7 mouse cellular contexts compared by ENCODE assay signal in genomic region chr3:108166486-108167211, GRCm38 (mm10). TPM values are rescaled to one million over a fixed set of nuclear protein-coding genes. Genes with fewer than 3 reads are reported as not detected.
DNase-seq lines count a peak whose midpoint lies in the region; ATAC-seq and TF ChIP-seq lines count a peak whose summit lies in the region.

No protein-coding gene starts in this region.

- intact Hi-C loops in gastrocnemius, postnatal 14 days (cut with DNase I; ENCODE audit: low total_unique reads), result loop anchor here (5.0 kb wide), 1 partner anchor 36 kb away; the partner anchor contains the start of gene Cyb561d1

- no peak for DNase-seq in MEL (ENCODE audit: low read depth, low spot score)
- DNase-seq in embryo, embryonic 10 days (ENCODE audit: low spot score), result peak; percentile 76
- peak; percentile 76 for DNase-seq in gastrocnemius, postnatal 14 days
- DNase-seq in kidney, adult 2 months, result peak; percentile 47
- DNase-seq in retina, postnatal 1 day, result peak; percentile 91
- no peak for DNase-seq in cerebellum, adult 18-20 months

- no peaks in the 10 kb centered on the region for H3K4me1 ChIP-seq in MEL (ENCODE audit: control insufficient read depth in 1 of 2, insufficient read depth in 2 of 2, low read length in 2 of 2)
- no peaks in the 10 kb centered on the region for H3K4me1 ChIP-seq in kidney, adult 2 months (ENCODE audit: control insufficient read depth, insufficient read depth, low read length)
- H3K4me1 ChIP-seq in lung, embryonic 15.5 days, result peaks cover 19% of the 10 kb centered on the region

- H3K4me2 ChIP-seq in lung, embryonic 15.5 days, result no peak overlapping the region

- no peak for TF ChIP-seq POLR2A in MEL (IDR thresholded peaks at IDR 0.05; ENCODE audit: control insufficient read depth in 1 of 2, insufficient read depth in 1 of 2, low read depth in 1 of 2, low read length in 2 of 2, poor library complexity in 1 of 2)
- TF ChIP-seq POLR2A in kidney, adult 2 months (IDR thresholded peaks at IDR 0.05; ENCODE audit: low read depth, low read length), result no peak

- 23% methylated on average over 9 of the region's 11 CpGs for WGBS in kidney, adult 2 months
- WGBS in lung, embryonic 15.5 days, result 25% methylated on average over 10 of the region's 11 CpGs

- ATAC-seq in lung, embryonic 15.5 days (ENCODE audit: borderline replicate concordance, extremely low read depth, low FRiP score, low TSS enrichment), result peak; percentile 66; the same call in 1 of the 2 replicates

- peak in 2 of 3 experiments; percentile 12 to 22; a peak in 2 of 6 replicates for TF ChIP-seq CTCF in MEL (IDR thresholded peaks at IDR 0.05 in 2 of 3, conservative IDR thresholded peaks at IDR 0.05 in 1 of 3; ENCODE audit: control insufficient read depth in 1 of 3, insufficient read depth in 1 of 3, low read depth in 2 of 3, low read length in 3 of 3, poor library complexity in 1 of 3, severe bottlenecking in 1 of 3)
- no peak; the same call in 1 of the 2 replicates for TF ChIP-seq CTCF in kidney, adult 2 months (conservative IDR thresholded peaks at IDR 0.05; ENCODE audit: insufficient read depth, insufficient read length, low read depth, low read length)

- no peak for TF ChIP-seq EP300 in MEL (IDR thresholded peaks at IDR 0.05; ENCODE audit: low read depth in 1 of 2, low read length in 2 of 2)

- H3K27me3 ChIP-seq in MEL (ENCODE audit: control insufficient read depth in 1 of 2, insufficient read depth in 2 of 2, low read length in 2 of 2), result peaks cover 4 to 12% of the 10 kb centered on the region in 2 experiments
- H3K27me3 ChIP-seq in kidney, adult 2 months (replicated peaks; ENCODE audit: control insufficient read depth, insufficient read depth, low read length), result no peaks in the 10 kb centered on the region
- no peaks in the 10 kb centered on the region; the same call in 1 of the 2 replicates for H3K27me3 ChIP-seq in lung, embryonic 15.5 days

- H3K36me3 ChIP-seq in MEL (ENCODE audit: control insufficient read depth in 1 of 2, insufficient read depth in 2 of 2, low read length in 2 of 2), result no peaks in the 10 kb centered on the region
- no peaks in the 10 kb centered on the region for H3K36me3 ChIP-seq in kidney, adult 2 months (ENCODE audit: control insufficient read depth, insufficient read depth, low read length)
- no peaks in the 10 kb centered on the region for H3K36me3 ChIP-seq in lung, embryonic 15.5 days

- TF ChIP-seq RAD21 in MEL (IDR thresholded peaks at IDR 0.05; ENCODE audit: low read depth, low read length), result no peak; the same call in 1 of the 2 replicates

- no peak overlapping the region for H3K9ac ChIP-seq in MEL (ENCODE audit: control insufficient read depth, low read depth, low read length, poor library complexity, severe bottlenecking)
- H3K9ac ChIP-seq in lung, embryonic 15.5 days, result no peak overlapping the region

- H3K9me3 ChIP-seq in MEL (replicated peaks; ENCODE audit: insufficient read depth, low read length), result no peaks in the 10 kb centered on the region
- no peaks in the 10 kb centered on the region for H3K9me3 ChIP-seq in lung, embryonic 15.5 days

- H3K4me3 ChIP-seq in MEL (ENCODE audit: control insufficient read depth in 1 of 2, insufficient read depth in 1 of 2, low read depth in 2 of 2, low read length in 2 of 2), result no peak overlapping the region
- no peak overlapping the region for H3K4me3 ChIP-seq in kidney, adult 2 months (ENCODE audit: insufficient read depth, low read depth, low read length)
- no peak overlapping the region for H3K4me3 ChIP-seq in lung, embryonic 15.5 days

- no peak overlapping the region for H3K27ac ChIP-seq in MEL (ENCODE audit: control insufficient read depth, low read depth, low read length)
- no peak overlapping the region for H3K27ac ChIP-seq in kidney, adult 2 months (ENCODE audit: insufficient read depth, low read depth, low read length)
- no peak overlapping the region for H3K27ac ChIP-seq in lung, embryonic 15.5 days

- no peaks in the 10 kb centered on the region for H3K79me2 ChIP-seq in MEL (ENCODE audit: control insufficient read depth, insufficient read depth, low read length, poor library complexity)

TF ChIP-seq in MEL, 35 proteins besides CTCF, POLR2A, EP300 and RAD21:
- TF ChIP-seq POLR2AphosphoS5 (IDR thresholded peaks at IDR 0.05; ENCODE audit: borderline replicate concordance, low read depth, low read length) (no peak), MYC (IDR thresholded peaks at IDR 0.05; ENCODE audit: low read depth, low read length) (no peak), MAFK (IDR thresholded peaks at IDR 0.05; ENCODE audit: borderline replicate concordance, low read depth, low read length) (no peak), MXI1 (IDR thresholded peaks at IDR 0.05; ENCODE audit: low read depth, low read length) (no peak), ZNF384 (IDR thresholded peaks at IDR 0.05; ENCODE audit: low read depth, low read length) (no peak), NELFE (IDR thresholded peaks at IDR 0.05; ENCODE audit: low read depth, low read length) (no peak), ZKSCAN1 (IDR thresholded peaks at IDR 0.05; ENCODE audit: low read depth, low read length) (no peak), ELF1 (IDR thresholded peaks at IDR 0.05; ENCODE audit: low read depth, low read length) (no peak), TBP (IDR thresholded peaks at IDR 0.05; ENCODE audit: low read depth, low read length) (no peak), MAZ (IDR thresholded peaks at IDR 0.05; ENCODE audit: low read depth, low read length) (no peak), ZMIZ1 (IDR thresholded peaks at IDR 0.05; ENCODE audit: low read depth, low read length) (no peak), MYB (IDR thresholded peaks at IDR 0.05; ENCODE audit: low read depth, low read length) (no peak), USF2 (IDR thresholded peaks at IDR 0.05; ENCODE audit: borderline replicate concordance in 1 of 2, insufficient read depth in 1 of 2, low read depth in 1 of 2, low read length in 2 of 2) (no peak), GABPA (IDR thresholded peaks at IDR 0.05; ENCODE audit: low read depth, low read length) (no peak), E2F4 (IDR thresholded peaks at IDR 0.05; ENCODE audit: borderline replicate concordance, low read depth, low read length) (no peak), HCFC1 (IDR thresholded peaks at IDR 0.05; ENCODE audit: low read depth, low read length) (no peak), TAL1 (IDR thresholded peaks at IDR 0.05; ENCODE audit: low read length) (no peak), SIN3A (IDR thresholded peaks at IDR 0.05; ENCODE audit: low read length) (no peak)

RNA-seq across cellular contexts. Expression of gene Gpr61, which starts 12.0 kb away (rescaled TPM):
- total RNA-seq in MEL (2012; rRNA removed), result 0.04 and 0.07 TPM in 2 replicates
- under 1 TPM in 1 of 2 experiments, not detected in 1; 0.07 TPM for polyA plus RNA-seq in MEL (2012; ENCODE audit: insufficient read depth in 1 of 2, insufficient read length in 2 of 2, low read depth in 1 of 2, low replicate concordance in 2 of 2, missing spikeins in 1 of 2)
- total RNA-seq in gastrocnemius, postnatal 14 days (2021), result under 1 TPM in 1 of 2 experiments, not detected in 1; 0.18 TPM
- polyA plus RNA-seq in kidney, adult 2 months (2012; rRNA removed), result not detected in 2 replicates
- polyA plus RNA-seq in lung, embryonic 15.5 days (2015; fragmentation: Nextera tagmentation; extraction: Ambion mirVana), result 0.07 TPM in 1 of 2 replicates, not detected in the other

RNA-seq across cellular contexts. Expression of gene Amigo1, which starts 19.5 kb away (rescaled TPM):
- total RNA-seq in MEL (2012; rRNA removed), result 3.7 and 4.6 TPM in 2 replicates
- 1 to 10 TPM in 1 of 2 experiments, not detected in 1; 9.5 TPM for polyA plus RNA-seq in MEL (2012; ENCODE audit: insufficient read depth in 1 of 2, insufficient read length in 2 of 2, low read depth in 1 of 2, low replicate concordance in 2 of 2, missing spikeins in 1 of 2)
- total RNA-seq in gastrocnemius, postnatal 14 days (2021), result 10 to 100 TPM; 23.9 to 31.1 TPM
- 18.4 and 25.7 TPM in 2 replicates for polyA plus RNA-seq in kidney, adult 2 months (2012; rRNA removed)
- 2.0 and 3.0 TPM in 2 replicates for polyA plus RNA-seq in lung, embryonic 15.5 days (2015; fragmentation: Nextera tagmentation; extraction: Ambion mirVana)

RNA-seq across cellular contexts. Expression of gene Gnai3, which starts 20.7 kb away (rescaled TPM):
- total RNA-seq in MEL (2012; rRNA removed), result 92.1 and 111 TPM in 2 replicates
- 10 to 100 TPM; 74.2 to 96.4 TPM for polyA plus RNA-seq in MEL (2012; ENCODE audit: insufficient read depth in 1 of 2, insufficient read length in 2 of 2, low read depth in 1 of 2, low replicate concordance in 2 of 2, missing spikeins in 1 of 2)
- total RNA-seq in gastrocnemius, postnatal 14 days (2021), result 10 to 100 TPM; 17.7 to 22.6 TPM
- polyA plus RNA-seq in kidney, adult 2 months (2012; rRNA removed), result 21.3 and 31.0 TPM in 2 replicates
- 162 and 165 TPM in 2 replicates for polyA plus RNA-seq in lung, embryonic 15.5 days (2015; fragmentation: Nextera tagmentation; extraction: Ambion mirVana)

RNA-seq across cellular contexts. Expression of gene Cyb561d1, which starts 34.4 kb away (rescaled TPM):
- 2.9 and 3.6 TPM in 2 replicates for total RNA-seq in MEL (2012; rRNA removed)
- 1 to 10 TPM in 1 of 2 experiments, not detected in 1; 5.9 TPM for polyA plus RNA-seq in MEL (2012; ENCODE audit: insufficient read depth in 1 of 2, insufficient read length in 2 of 2, low read depth in 1 of 2, low replicate concordance in 2 of 2, missing spikeins in 1 of 2)
- 1 to 10 TPM; 2.3 to 2.9 TPM for total RNA-seq in gastrocnemius, postnatal 14 days (2021)
- 7.0 and 7.1 TPM in 2 replicates for polyA plus RNA-seq in kidney, adult 2 months (2012; rRNA removed)
- polyA plus RNA-seq in lung, embryonic 15.5 days (2015; fragmentation: Nextera tagmentation; extraction: Ambion mirVana), result 2.6 and 3.4 TPM in 2 replicates

RNA-seq across cellular contexts. Expression of gene Atxn7l2, which starts 44.1 kb away (rescaled TPM):
- 4.4 and 5.6 TPM in 2 replicates for total RNA-seq in MEL (2012; rRNA removed)
- polyA plus RNA-seq in MEL (2012; ENCODE audit: insufficient read depth in 1 of 2, insufficient read length in 2 of 2, low read depth in 1 of 2, low replicate concordance in 2 of 2, missing spikeins in 1 of 2), result 10 to 100 TPM in 1 of 2 experiments, not detected in 1; 14.6 TPM
- 1 to 10 TPM; 7.3 to 7.6 TPM for total RNA-seq in gastrocnemius, postnatal 14 days (2021)
- polyA plus RNA-seq in kidney, adult 2 months (2012; rRNA removed), result 23.1 and 29.3 TPM in 2 replicates
- 14.5 TPM in 2 replicates for polyA plus RNA-seq in lung, embryonic 15.5 days (2015; fragmentation: Nextera tagmentation; extraction: Ambion mirVana)

Comparison
In these comparisons a context has a peak if more than half of its experiments do, and no peak if none do; other contexts are left out.
1. DNase-seq: peak in embryo, embryonic 10 days (single experiment), gastrocnemius, postnatal 14 days (single experiment), kidney, adult 2 months (single experiment) and retina, postnatal 1 day (single experiment); none in MEL (single experiment) and cerebellum, adult 18-20 months (0 of 2).